Mouse (Mus musculus) liver, adult 2 months (tissue): ENCODE data around the gene Appl1.

ENCODE experiments used
- CTCF ChIP-seq: fragments of 200-500 bp; IDR thresholded peaks from 2 replicates; pipeline ENCODE4 v1.5.1; 2011; ENCODE audit warnings: low read depth, low read length, control low read depth
- POLR2A ChIP-seq: fragments of 200-500 bp; IDR thresholded peaks from 2 replicates; pipeline ENCODE4 v1.6.1; 2011; ENCODE audit warnings: low read length, control low read depth; ENCODE audit not compliant: insufficient read depth; ENCODE audit errors: extremely low read depth

DNA sequence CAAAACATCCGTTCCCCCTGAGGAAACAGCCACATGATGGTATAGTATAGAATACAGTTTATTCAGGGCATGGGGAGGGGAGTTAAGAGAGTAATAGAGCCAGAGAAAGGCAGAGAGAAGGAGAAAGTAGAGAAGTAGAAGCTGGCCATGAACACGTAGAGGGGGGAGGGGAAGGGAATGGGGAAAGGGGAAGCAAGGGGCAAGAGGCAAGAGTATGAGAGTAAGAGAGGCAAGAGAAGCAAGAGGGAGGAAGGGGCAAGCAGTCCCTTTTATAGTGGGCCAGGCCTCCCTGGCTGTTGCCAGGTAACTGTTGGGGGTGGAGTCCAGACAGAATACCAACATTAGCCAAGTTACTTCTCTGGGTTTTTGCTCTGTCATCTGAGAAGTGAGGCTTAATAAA, 6.5 kb upstream of the Appl1 start:
- no peak for TF ChIP-seq POLR2A
- TF ChIP-seq CTCF = no peak
